Mouse (Mus musculus) kidney, embryonic 14.5 days (tissue): ENCODE measurements at regions not wholly inside any gene's neighbourhood (a gene's known extent, or its start where the extent isn't known, plus 50 kb on each side); places are given as distances from the start of the nearest gene placed in this dataset.
"Not testable (repeated sequence)": the region's sequence is repeated elsewhere in the genome, so short reads cannot be mapped to it uniquely, and the experiment has no call there.

Experiments
- ATAC-seq: fragments of 200-750 bp; cut with Nextera tagmentation; 2 replicates; pipeline ENCODE4 v1.8.0; 2017; ENCODE audit warnings: moderate number of reproducible peaks, mild to moderate bottlenecking, moderate TSS enrichment, moderate library complexity; ENCODE audit not compliant: low FRiP score, low TSS enrichment
- H3K27ac ChIP-seq: fragments of 300-500 bp; sonication (generic); 2 replicates; pipeline ENCODE4 v1.5.1; 2014; ENCODE audit warnings: low read depth, mild to moderate bottlenecking, low read length, moderate library complexity, mixed read lengths
- H3K27me3 ChIP-seq: fragments of 300-500 bp; sonication (generic); 2 replicates; pipeline ENCODE4 v1.6.1; 2014; ENCODE audit warnings: mild to moderate bottlenecking, low read length; ENCODE audit not compliant: control insufficient read depth, insufficient read depth
- H3K36me3 ChIP-seq: fragments of 300-500 bp; sonication (generic); 2 replicates; pipeline ENCODE4 v1.6.1; 2014; ENCODE audit warnings: low read length, mixed read lengths; ENCODE audit not compliant: control insufficient read depth, insufficient read depth
- H3K4me1 ChIP-seq: fragments of 300-500 bp; sonication (generic); 2 replicates; pipeline ENCODE4 v1.6.1; 2014; ENCODE audit warnings: low read length, mixed read lengths; ENCODE audit not compliant: control insufficient read depth, insufficient read depth
- H3K4me2 ChIP-seq: fragments of 300-500 bp; sonication (generic); replicated peaks from 2 replicates; pipeline ENCODE4 v1.6.1; 2014; ENCODE audit warnings: low read depth, mild to moderate bottlenecking, low read length
- H3K4me3 ChIP-seq: fragments of 300-500 bp; sonication (generic); 2 replicates; pipeline ENCODE4 v1.5.1; 2014; ENCODE audit warnings: mild to moderate bottlenecking, low read length
- H3K9ac ChIP-seq: fragments of 300-500 bp; sonication (generic); 2 replicates; pipeline ENCODE4 v1.6.1; 2014; ENCODE audit warnings: low read depth, mild to moderate bottlenecking, low read length, moderate library complexity
- H3K9me3 ChIP-seq: fragments of 300-500 bp; sonication (generic); 2 replicates; pipeline ENCODE4 v1.6.1; 2016; ENCODE audit warnings: low read length; ENCODE audit not compliant: control insufficient read depth
- WGBS: fragments of 180-500 bp; shearing (Covaris S2); extraction: QIAGEN DNeasy Blood & Tissue Kit; methylation state at CpG from one replicate; pipeline ENCODE4 v1.1.7; 2014; 5-methylcytosine and 5-hydroxymethylcytosine counted together

GRCm38 (mm10) chr12:77857281-77857680 is 336.8 kb upstream of the Gm6657 start:
- H3K4me2 ChIP-seq, result no peak overlapping the region
- 82% methylated on average over 4 of the region's 4 CpGs for WGBS

GRCm38 (mm10) chr12:77860769-77861557 is 333.1 kb upstream of the Gm6657 start:
- no peaks in the 10 kb centered on the region for H3K4me1 ChIP-seq
- H3K4me2 ChIP-seq, result no peak overlapping the region
- WGBS, result 42% methylated on average over 13 of the region's 13 CpGs
- H3K36me3 ChIP-seq, result no peaks in the 10 kb centered on the region
- no peak for ATAC-seq
- H3K27me3 ChIP-seq, result peaks cover 4% of the 10 kb centered on the region; the same call in 1 of the 2 replicates
- no peak overlapping the region for H3K9ac ChIP-seq
- no peak overlapping the region for H3K27ac ChIP-seq
- no peaks in the 10 kb centered on the region for H3K9me3 ChIP-seq
- H3K4me3 ChIP-seq, result no peak overlapping the region

More at GRCm38 (mm10) chr12:77857281-77857680, 336.8 kb upstream of the Gm6657 start:
- ATAC-seq, result no peak
- H3K4me3 ChIP-seq, result no peak overlapping the region
- peaks cover 4% of the 10 kb centered on the region; the same call in 1 of the 2 replicates for H3K27me3 ChIP-seq
- no peak overlapping the region for H3K9ac ChIP-seq
- H3K27ac ChIP-seq, result no peak overlapping the region
- H3K9me3 ChIP-seq, result no peaks in the 10 kb centered on the region
- no peaks in the 10 kb centered on the region for H3K4me1 ChIP-seq
- H3K36me3 ChIP-seq, result no peaks in the 10 kb centered on the region

- Histone ChIP-seq H3K27me3 (no peaks in the 10 kb centered on the region), H3K9ac (no peak overlapping the region), H3K4me3 (no peak overlapping the region), H3K27ac (no peak overlapping the region), H3K36me3 (no peaks in the 10 kb centered on the region), H3K9me3 (no peaks in the 10 kb centered on the region), H3K4me2 (no peak overlapping the region), H3K4me1 (no peaks in the 10 kb centered on the region)
- 61% methylated on average over 4 of the region's 4 CpGs for WGBS
- no peak for ATAC-seq
These were observed 326.0 kb upstream of the Gm6657 start for GRCm38 (mm10) chr12:77867947-77868495.

- no peaks in the 10 kb centered on the region for H3K27me3 ChIP-seq
- H3K9me3 ChIP-seq, result no peaks in the 10 kb centered on the region
- 90% methylated on average over 3 of the region's 3 CpGs for WGBS
- no peaks in the 10 kb centered on the region for H3K4me1 ChIP-seq
- no peak for ATAC-seq
- no peak overlapping the region for H3K27ac ChIP-seq
- H3K36me3 ChIP-seq, result no peaks in the 10 kb centered on the region
- H3K4me2 ChIP-seq, result no peak overlapping the region
- H3K4me3 ChIP-seq, result no peak overlapping the region
- H3K9ac ChIP-seq, result no peak overlapping the region
These were observed 324.7 kb upstream of the Gm6657 start for GRCm38 (mm10) chr12:77869296-77869695.

GRCm38 (mm10) chr12:77887335-77887734 is 306.7 kb upstream of the Gm6657 start:
- no peak overlapping the region for H3K4me3 ChIP-seq
- no peaks in the 10 kb centered on the region for H3K9me3 ChIP-seq
- H3K4me2 ChIP-seq, result no peak overlapping the region
- H3K27ac ChIP-seq, result no peak overlapping the region
- H3K4me1 ChIP-seq, result no peaks in the 10 kb centered on the region
- no peak for ATAC-seq
- no peak overlapping the region for H3K9ac ChIP-seq
- WGBS, result 93% methylated on average over 2 of the region's 2 CpGs
- no peaks in the 10 kb centered on the region for H3K36me3 ChIP-seq
- H3K27me3 ChIP-seq, result no peaks in the 10 kb centered on the region

GRCm38 (mm10) chr12:77891452-77891851 is 302.6 kb upstream of the Gm6657 start:
- Histone ChIP-seq H3K9ac (no peak overlapping the region), H3K9me3 (no peaks in the 10 kb centered on the region), H3K27me3 (no peaks in the 10 kb centered on the region), H3K4me1 (no peaks in the 10 kb centered on the region), H3K4me2 (no peak overlapping the region), H3K4me3 (no peak overlapping the region), H3K36me3 (no peaks in the 10 kb centered on the region), H3K27ac (no peak overlapping the region)
- 92% methylated on average over 6 of the region's 6 CpGs for whole genome bisulfite sequencing
- ATAC-seq, result no peak

- no peak overlapping the region for H3K27ac ChIP-seq
These were observed 299.8 kb upstream of the Gm6657 start for GRCm38 (mm10) chr12:77894238-77894637.

GRCm38 (mm10) chr12:77895508-77895907 is 298.5 kb upstream of the Gm6657 start:
- H3K27ac ChIP-seq, result no peak overlapping the region
- no peak overlapping the region for H3K9ac ChIP-seq
- ATAC-seq, result no peak
- H3K4me3 ChIP-seq, result no peak overlapping the region
- 69% methylated on average over 2 of the region's 2 CpGs for WGBS
- H3K9me3 ChIP-seq, result no peaks in the 10 kb centered on the region
- H3K4me1 ChIP-seq, result no peaks in the 10 kb centered on the region
- no peaks in the 10 kb centered on the region for H3K27me3 ChIP-seq
- H3K4me2 ChIP-seq, result no peak overlapping the region
- no peaks in the 10 kb centered on the region for H3K36me3 ChIP-seq

More at GRCm38 (mm10) chr12:77894238-77894637, 299.8 kb upstream of the Gm6657 start:
- Histone ChIP-seq H3K9me3 (no peaks in the 10 kb centered on the region), H3K4me1 (no peaks in the 10 kb centered on the region), H3K4me3 (no peak overlapping the region), H3K4me2 (no peak overlapping the region), H3K9ac (no peak overlapping the region), H3K36me3 (no peaks in the 10 kb centered on the region), H3K27me3 (no peaks in the 10 kb centered on the region)
- no peak for ATAC-seq

GRCm38 (mm10) chr12:77898974-77899373 is 295.1 kb upstream of the Gm6657 start:
- not testable (repeated sequence) for H3K36me3 ChIP-seq, ATAC-seq, H3K9ac ChIP-seq, H3K9me3 ChIP-seq, H3K4me2 ChIP-seq, H3K4me1 ChIP-seq, H3K4me3 ChIP-seq, H3K27ac ChIP-seq, H3K27me3 ChIP-seq
- 92% methylated on average over 2 of the region's 2 CpGs for WGBS
